Mouse (Mus musculus): ENCODE results near the gene Phtf2. TPM values are rescaled to one million over a fixed set of nuclear protein-coding genes. Genes with fewer than 3 reads are reported as not detected.

Phtf2 gene
- polyA plus RNA-seq (2014; fragmentation: Nextera tagmentation; extraction: Ambion mirVana): 20.8 and 22.9 TPM in 2 replicates

- under 1% methylated on average over 67 of the region's 94 CpGs for WGBS
- H3K9me3 ChIP-seq (ENCODE audit: control insufficient read depth, low read length): no peaks in the 10 kb centered on the region
Observed at GRCm38 (mm10) chr5:20881915-20882800, at the start of gene Phtf2, which contains the start of gene Tmem60. TSS of gene Phtf2 (minus strand) at chr5:20882124. TSS of gene Tmem60 (plus strand) at chr5:20882191.

GRCm38 (mm10) chr5:20931300-20931699 lies 49.4 kb upstream of the Phtf2 start:
- H3K4me2 ChIP-seq: no peak overlapping the region
- no peaks in the 10 kb centered on the region for H3K36me3 ChIP-seq (ENCODE audit: control insufficient read depth, insufficient read depth, low read length)
- DNase-seq (ENCODE audit: low spot score, missing footprints): no peak
- H3K4me1 ChIP-seq (ENCODE audit: control insufficient read depth, insufficient read depth, low read length): no peaks in the 10 kb centered on the region
- H3K9ac ChIP-seq (ENCODE audit: low read length): no peak overlapping the region
- H3K27me3 ChIP-seq (ENCODE audit: control insufficient read depth, insufficient read depth, low read length): no peaks in the 10 kb centered on the region
- H3K4me3 ChIP-seq (ENCODE audit: low read depth, low read length): no peak overlapping the region
- ATAC-seq (ENCODE audit: low FRiP score): no peak
- 91% methylated on average over 3 of the region's 3 CpGs for WGBS
- H3K27ac ChIP-seq (ENCODE audit: low read depth, low read length): no peak overlapping the region
- no peaks in the 10 kb centered on the region for H3K9me3 ChIP-seq (ENCODE audit: control insufficient read depth, low read length)

More at GRCm38 (mm10) chr5:20881915-20882800, at the start of gene Phtf2, which contains the start of gene Tmem60:
- peak within 1 kb of the TSS; percentile 88 for H3K9ac ChIP-seq (ENCODE audit: low read length)
- H3K4me1 ChIP-seq (ENCODE audit: control insufficient read depth, insufficient read depth, low read length): peaks cover 15% of the 10 kb centered on the region
- H3K27ac ChIP-seq (ENCODE audit: low read depth, low read length): peak within 1 kb of the TSS; percentile 91
- DNase-seq (ENCODE audit: low spot score, missing footprints) (peak; percentile 99), ATAC-seq (ENCODE audit: low FRiP score) (peak; percentile 99)
- H3K27me3 ChIP-seq (ENCODE audit: control insufficient read depth, insufficient read depth, low read length): no peaks in the 10 kb centered on the region
- peak within 1 kb of the TSS; percentile 94 for H3K4me3 ChIP-seq (ENCODE audit: low read depth, low read length)
- no peaks in the 10 kb centered on the region for H3K36me3 ChIP-seq (ENCODE audit: control insufficient read depth, insufficient read depth, low read length)
- peak within 1 kb of the TSS; percentile 76 for H3K4me2 ChIP-seq

GRCm38 (mm10) chr5:20930430-20930829 lies 48.5 kb upstream of the Phtf2 start:
- ATAC-seq (ENCODE audit: low FRiP score): no peak
- Histone ChIP-seq H3K4me3 (ENCODE audit: low read depth, low read length) (no peak overlapping the region), H3K4me1 (ENCODE audit: control insufficient read depth, insufficient read depth, low read length) (no peaks in the 10 kb centered on the region), H3K36me3 (ENCODE audit: control insufficient read depth, insufficient read depth, low read length) (no peaks in the 10 kb centered on the region), H3K4me2 (no peak overlapping the region), H3K9ac (ENCODE audit: low read length) (no peak overlapping the region), H3K9me3 (ENCODE audit: control insufficient read depth, low read length) (no peaks in the 10 kb centered on the region), H3K27ac (ENCODE audit: low read depth, low read length) (no peak overlapping the region), H3K27me3 (ENCODE audit: control insufficient read depth, insufficient read depth, low read length) (no peaks in the 10 kb centered on the region)
- DNase-seq (ENCODE audit: low spot score, missing footprints): no peak

GRCm38 (mm10) chr5:20929669-20930151 lies 47.8 kb upstream of the Phtf2 start:
- 90% methylated on average over 6 of the region's 6 CpGs for WGBS
- Histone ChIP-seq H3K9me3 (ENCODE audit: control insufficient read depth, low read length) (no peaks in the 10 kb centered on the region), H3K9ac (ENCODE audit: low read length) (no peak overlapping the region), H3K4me3 (ENCODE audit: low read depth, low read length) (no peak overlapping the region), H3K4me2 (no peak overlapping the region), H3K27me3 (ENCODE audit: control insufficient read depth, insufficient read depth, low read length) (no peaks in the 10 kb centered on the region), H3K4me1 (ENCODE audit: control insufficient read depth, insufficient read depth, low read length) (no peaks in the 10 kb centered on the region), H3K36me3 (ENCODE audit: control insufficient read depth, insufficient read depth, low read length) (no peaks in the 10 kb centered on the region), H3K27ac (ENCODE audit: low read depth, low read length) (no peak overlapping the region)
- ATAC-seq (ENCODE audit: low FRiP score) (no peak), DNase-seq (ENCODE audit: low spot score, missing footprints) (no peak)

- Histone ChIP-seq H3K27me3 (ENCODE audit: control insufficient read depth, insufficient read depth, low read length) (no peaks in the 10 kb centered on the region), H3K27ac (ENCODE audit: low read depth, low read length) (no peak overlapping the region), H3K9me3 (ENCODE audit: control insufficient read depth, low read length) (no peaks in the 10 kb centered on the region), H3K36me3 (ENCODE audit: control insufficient read depth, insufficient read depth, low read length) (no peaks in the 10 kb centered on the region), H3K4me3 (ENCODE audit: low read depth, low read length) (no peak overlapping the region), H3K4me2 (no peak overlapping the region), H3K9ac (ENCODE audit: low read length) (no peak overlapping the region), H3K4me1 (ENCODE audit: control insufficient read depth, insufficient read depth, low read length) (no peaks in the 10 kb centered on the region)
- ATAC-seq (ENCODE audit: low FRiP score): no peak
- no peak for DNase-seq (ENCODE audit: low spot score, missing footprints)
- WGBS: 83% methylated on average over 3 of the region's 3 CpGs
Observed at GRCm38 (mm10) chr5:20925451-20925850, 43.5 kb upstream of the Phtf2 start.

- H3K4me2 ChIP-seq: no peak overlapping the region
- DNase-seq (ENCODE audit: low spot score, missing footprints) (no peak), ATAC-seq (ENCODE audit: low FRiP score) (no peak)
- no peaks in the 10 kb centered on the region for H3K36me3 ChIP-seq (ENCODE audit: control insufficient read depth, insufficient read depth, low read length)
- no peak overlapping the region for H3K27ac ChIP-seq (ENCODE audit: low read depth, low read length)
- H3K4me3 ChIP-seq (ENCODE audit: low read depth, low read length): no peak overlapping the region
- no peaks in the 10 kb centered on the region for H3K4me1 ChIP-seq (ENCODE audit: control insufficient read depth, insufficient read depth, low read length)
- no peak overlapping the region for H3K9ac ChIP-seq (ENCODE audit: low read length)
- WGBS: 88% methylated on average over 3 of the region's 3 CpGs
- no peaks in the 10 kb centered on the region for H3K9me3 ChIP-seq (ENCODE audit: control insufficient read depth, low read length)
- no peaks in the 10 kb centered on the region for H3K27me3 ChIP-seq (ENCODE audit: control insufficient read depth, insufficient read depth, low read length)
Observed at GRCm38 (mm10) chr5:20924608-20925007, 42.7 kb upstream of the Phtf2 start.

GRCm38 (mm10) chr5:20919566-20919965 lies 37.6 kb upstream of the Phtf2 start:
- Histone ChIP-seq H3K4me3 (ENCODE audit: low read depth, low read length) (no peak overlapping the region), H3K27ac (ENCODE audit: low read depth, low read length) (no peak overlapping the region), H3K36me3 (ENCODE audit: control insufficient read depth, insufficient read depth, low read length) (no peaks in the 10 kb centered on the region), H3K9ac (ENCODE audit: low read length) (no peak overlapping the region), H3K27me3 (ENCODE audit: control insufficient read depth, insufficient read depth, low read length) (no peaks in the 10 kb centered on the region), H3K4me1 (ENCODE audit: control insufficient read depth, insufficient read depth, low read length) (no peaks in the 10 kb centered on the region), H3K9me3 (ENCODE audit: control insufficient read depth, low read length) (no peaks in the 10 kb centered on the region), H3K4me2 (no peak overlapping the region)
- DNase-seq (ENCODE audit: low spot score, missing footprints) (no peak), ATAC-seq (ENCODE audit: low FRiP score) (peak; percentile 40; the same call in 1 of the 2 replicates)
- 73% methylated on average over 9 of the region's 9 CpGs for WGBS

- no peak for ATAC-seq (ENCODE audit: low FRiP score)
- no peaks in the 10 kb centered on the region for H3K4me1 ChIP-seq (ENCODE audit: control insufficient read depth, insufficient read depth, low read length)
- H3K36me3 ChIP-seq (ENCODE audit: control insufficient read depth, insufficient read depth, low read length): no peaks in the 10 kb centered on the region
- H3K9ac ChIP-seq (ENCODE audit: low read length): no peak overlapping the region
- WGBS: 95% methylated on average over 4 of the region's 4 CpGs
- H3K4me2 ChIP-seq: no peak overlapping the region
- no peaks in the 10 kb centered on the region for H3K9me3 ChIP-seq (ENCODE audit: control insufficient read depth, low read length)
- no peak overlapping the region for H3K27ac ChIP-seq (ENCODE audit: low read depth, low read length)
- no peak for DNase-seq (ENCODE audit: low spot score, missing footprints)
- no peaks in the 10 kb centered on the region for H3K27me3 ChIP-seq (ENCODE audit: control insufficient read depth, insufficient read depth, low read length)
- H3K4me3 ChIP-seq (ENCODE audit: low read depth, low read length): no peak overlapping the region
Observed at GRCm38 (mm10) chr5:20918967-20919366, 37.0 kb upstream of the Phtf2 start.

All from midbrain, embryonic 11.5 days (tissue).